Mouse (Mus musculus) monocyte, adult 59 days (primary cell): ENCODE data around the gene Tcf21. TPM values are rescaled to one million over a fixed set of nuclear protein-coding genes. Genes with fewer than 3 reads are reported as not detected.

ENCODE experiments used
- total RNA-seq, 2 experiments: library from RNA; stranded (reverse); gene quantifications; one replicate each; pipeline ENCODE4 v1.2.4; 2023

Tcf21 gene
- under 1 TPM in 1 of 2 experiments, not detected in 1; 0.79 TPM for total RNA-seq

GRCm38 (mm10) chr10:22819871-22820590 lies at the start of gene Tcf21:
TSS of gene Tcf21 (minus strand) at chr10:22820174.

Other genes starting within 250 kb of the Tcf21 start
- under 1 TPM in 1 of 2 experiments, not detected in 1; 0.12 TPM for gene Slc2a12, start 175.2 kb downstream of the Tcf21 start, total RNA-seq
- 10 to 100 TPM; 83.8 to 88.6 TPM for gene Tbpl1, start 88.2 kb downstream of the Tcf21 start, total RNA-seq